17 mouse cellular contexts compared by ENCODE assay signal in genomic region chr17:84329906-84330470, GRCm38 (mm10).
DNase-seq lines count a peak whose midpoint lies in the region; ATAC-seq and TF ChIP-seq lines count a peak whose summit lies in the region.
"Had no signal": no experiment of that assay in that cellular context is flagged by ENCODE, and none has a peak within 500 bp of the region (broad histone marks: within the 10 kb centered on the region; RNA-seq: fewer than 3 reads in every experiment).

No protein-coding gene starts in this region.

- no peak for ATAC-seq in stomach, postnatal 0 days (ENCODE audit: low FRiP score, low TSS enrichment)
- ATAC-seq: forebrain, embryonic 13.5 days; intestine, embryonic 16.5 days had no signal

- H3K27ac ChIP-seq in limb, embryonic 10.5 days: 0 out of 2 replicates have a peak overlapping the region, but pooled peaks have one; percentile 7
- no peak overlapping the region for H3K27ac ChIP-seq in stomach, postnatal 0 days (replicated peaks)
- H3K27ac ChIP-seq: forebrain, embryonic 13.5 days; gastrocnemius, adult 2 months; hindbrain, embryonic 15.5 days; limb, embryonic 15.5 days had no signal

- H3K9me3 ChIP-seq in limb, embryonic 10.5 days (replicated peaks): no peaks in the 10 kb centered on the region
- no peaks in the 10 kb centered on the region for H3K9me3 ChIP-seq in stomach, postnatal 0 days (ENCODE audit: control insufficient read depth, low read length)
- H3K9me3 ChIP-seq: forebrain, embryonic 13.5 days; hindbrain, embryonic 15.5 days; limb, embryonic 15.5 days had no signal

- no peak for TF ChIP-seq EP300 in stomach, postnatal 0 days (optimal IDR thresholded peaks at IDR 0.05)

- DNase-seq in thymus, postnatal 14 days: peak; percentile 35
- no peak for DNase-seq in thymus, postnatal 10 days (ENCODE audit: low spot score in 2 of 2)
- peak; percentile 44 for DNase-seq in T-cell, adult 2 months (ENCODE audit: low spot score)
- DNase-seq in limb, embryonic 10.5 days (ENCODE audit: low spot score): no peak
- no peak for DNase-seq in cerebellum, adult 11-12 months
- no peak for DNase-seq in kidney, postnatal 14 days
- DNase-seq in stomach, postnatal 0 days (ENCODE audit: low spot score): no peak
- DNase-seq: adrenal gland, adult 2 months; cerebellum, adult 9-10 months; gastrocnemius, adult 2 months; kidney, postnatal 36 days; lung, postnatal 4 days had no signal

- peaks cover 21% of the 10 kb centered on the region for H3K36me3 ChIP-seq in limb, embryonic 10.5 days
- H3K36me3 ChIP-seq in stomach, postnatal 0 days (ENCODE audit: control insufficient read depth, insufficient read depth, low read length): no peaks in the 10 kb centered on the region
- H3K36me3 ChIP-seq: hindbrain, embryonic 15.5 days had no signal

- 89% methylated on average over 4 of the region's 4 CpGs for WGBS in limb, embryonic 10.5 days
- WGBS in stomach, postnatal 0 days: 78% methylated on average over 4 of the region's 4 CpGs

- H3K4me1 ChIP-seq in limb, embryonic 10.5 days: peaks cover 15% of the 10 kb centered on the region
- H3K4me1 ChIP-seq in stomach, postnatal 0 days (replicated peaks; ENCODE audit: control insufficient read depth, insufficient read depth): no peaks in the 10 kb centered on the region

- H3K4me3 ChIP-seq in limb, embryonic 10.5 days: no peak overlapping the region
- H3K4me3 ChIP-seq in stomach, postnatal 0 days (ENCODE audit: low read depth, low read length): no peak overlapping the region
- H3K4me3 ChIP-seq: forebrain, embryonic 13.5 days; gastrocnemius, adult 2 months; hindbrain, embryonic 15.5 days; limb, embryonic 15.5 days had no signal

- no peak for TF ChIP-seq CTCF in stomach, postnatal 0 days (IDR thresholded peaks at IDR 0.05; ENCODE audit: low read depth)

- H3K9ac ChIP-seq in stomach, postnatal 0 days (ENCODE audit: low read length): no peak overlapping the region
- H3K9ac ChIP-seq: forebrain, embryonic 13.5 days; hindbrain, embryonic 15.5 days; limb, embryonic 15.5 days had no signal

- H3K4me2 ChIP-seq in stomach, postnatal 0 days (replicated peaks; ENCODE audit: low read depth): no peak overlapping the region
- H3K4me2 ChIP-seq: forebrain, embryonic 13.5 days; hindbrain, embryonic 15.5 days; limb, embryonic 15.5 days; midbrain, embryonic 11.5 days had no signal

- H3K27me3 ChIP-seq in limb, embryonic 10.5 days (ENCODE audit: low read depth, poor library complexity, severe bottlenecking): no peaks in the 10 kb centered on the region
- H3K27me3 ChIP-seq in stomach, postnatal 0 days (ENCODE audit: control insufficient read depth, insufficient read depth, low read length): no peaks in the 10 kb centered on the region
- H3K27me3 ChIP-seq: forebrain, embryonic 13.5 days; hindbrain, embryonic 15.5 days; limb, embryonic 15.5 days had no signal

Comparison
In these comparisons a context has a peak if more than half of its experiments do, and no peak if none do; other contexts are left out.
1. DNase-seq: peak in thymus, postnatal 14 days (single experiment) and T-cell, adult 2 months (single experiment); none in thymus, postnatal 10 days (0 of 2), limb, embryonic 10.5 days (single experiment), cerebellum, adult 11-12 months (single experiment), kidney, postnatal 14 days (single experiment) and stomach, postnatal 0 days (single experiment).